Mouse (Mus musculus) MEL (cell line): ENCODE data around the gene Zfp654. TPM values are rescaled to one million over a fixed set of nuclear protein-coding genes. Genes with fewer than 3 reads are reported as not detected.
A peak's percentile ranks its signal among the peaks of the same experiment; 100 is the strongest.

ENCODE experiments used
- DNase-seq: peaks from one replicate; pipeline ENCODE4 v3.0.0; 2011; ENCODE audit warnings: low read depth, low spot score
- H3K27ac ChIP-seq: 2 replicates; pipeline ENCODE4 v1.5.1; 2012; ENCODE audit warnings: low read depth, mild to moderate bottlenecking, control low read depth, low read length, moderate library complexity; ENCODE audit not compliant: control insufficient read depth
- H3K27me3 ChIP-seq, 2 experiments: fragments of 150-350 bp in 1 of 2; sonication (generic) in 1 of 2; 2 replicates each; pipeline ENCODE4 v1.6.1; 2012; ENCODE audit warnings: low read length in 2 of 2, mild to moderate bottlenecking in 2 of 2, improper control_type of control experiment in 1 of 2, moderate library complexity in 1 of 2; ENCODE audit not compliant: insufficient read depth in 2 of 2, control insufficient read depth in 1 of 2
- H3K36me3 ChIP-seq, 2 experiments: 2 replicates each; pipeline ENCODE4 v1.6.1; 2012 to 2014; ENCODE audit warnings: low read length in 2 of 2, improper control_type of control experiment in 1 of 2, inconsistent platforms in 1 of 2, mild to moderate bottlenecking in 1 of 2; ENCODE audit not compliant: insufficient read depth in 2 of 2, control insufficient read depth in 1 of 2
- H3K4me1 ChIP-seq, 2 experiments: fragments of 150-350 bp in 1 of 2; sonication (generic) in 1 of 2; 2 replicates each; pipeline ENCODE4 v1.6.1; 2012; ENCODE audit warnings: low read length in 2 of 2, improper control_type of control experiment in 1 of 2, mild to moderate bottlenecking in 1 of 2; ENCODE audit not compliant: insufficient read depth in 2 of 2, control insufficient read depth in 1 of 2
- H3K4me3 ChIP-seq, 2 experiments: fragments of 150-350 bp in 1 of 2; sonication (generic) in 1 of 2; 2 replicates each; pipeline ENCODE4 v1.5.1; 2012; ENCODE audit warnings: low read depth in 2 of 2, low read length in 2 of 2, mild to moderate bottlenecking in 2 of 2, moderate library complexity in 2 of 2, control low read depth in 1 of 2, improper control_type of control experiment in 1 of 2; ENCODE audit not compliant: control insufficient read depth in 1 of 2, insufficient read depth in 1 of 2
- H3K79me2 ChIP-seq: 2 replicates; pipeline ENCODE4 v1.6.1; 2012; ENCODE audit warnings: mild to moderate bottlenecking, low read length, moderate library complexity; ENCODE audit not compliant: control insufficient read depth, poor library complexity, insufficient read depth
- H3K9ac ChIP-seq: 2 replicates; pipeline ENCODE4 v1.6.1; 2012; ENCODE audit warnings: low read depth, mild to moderate bottlenecking, control low read depth, low read length, moderate library complexity; ENCODE audit not compliant: control insufficient read depth, poor library complexity, severe bottlenecking
- H3K9me3 ChIP-seq: fragments of 150-350 bp; sonication (generic); replicated peaks from 2 replicates; pipeline ENCODE4 v1.6.1; 2012; ENCODE audit warnings: mild to moderate bottlenecking, low read length, improper control_type of control experiment, moderate library complexity; ENCODE audit not compliant: insufficient read depth
- BHLHE40 ChIP-seq: IDR thresholded peaks from 2 replicates; pipeline ENCODE4 v1.6.1; 2012; ENCODE audit warnings: low read depth, mild to moderate bottlenecking, inconsistent platforms, low read length, improper control_type of control experiment, borderline replicate concordance
- CHD2 ChIP-seq: IDR thresholded peaks from 2 replicates; pipeline ENCODE4 v1.6.1; 2011; ENCODE audit warnings: low read length, improper control_type of control experiment
- CTCF ChIP-seq, 3 experiments: IDR thresholded peaks in 2 of 3; conservative IDR thresholded peaks in 1 of 3; 2 replicates each; pipeline ENCODE4 v1.5.1; 2011 to 2012; ENCODE audit warnings: low read length in 3 of 3, low read depth in 2 of 3, mild to moderate bottlenecking in 2 of 3, improper control_type of control experiment in 1 of 3, inconsistent platforms in 1 of 3, mixed read lengths in 1 of 3, moderate library complexity in 1 of 3; ENCODE audit not compliant: control insufficient read depth in 1 of 3, insufficient read depth in 1 of 3, poor library complexity in 1 of 3, severe bottlenecking in 1 of 3
- EP300 ChIP-seq, 2 experiments: IDR thresholded peaks; 2 replicates each; pipeline ENCODE4 v1.6.1; 2011; ENCODE audit warnings: improper control_type of control experiment in 2 of 2, low read length in 2 of 2, low read depth in 1 of 2, mild to moderate bottlenecking in 1 of 2
- ETS1 ChIP-seq: IDR thresholded peaks from 2 replicates; pipeline ENCODE4 v1.6.1; 2012; ENCODE audit warnings: low read depth, mild to moderate bottlenecking, inconsistent platforms, low read length, improper control_type of control experiment, moderate library complexity
- GATA1 ChIP-seq: IDR thresholded peaks from 2 replicates; pipeline ENCODE4 v1.6.1; 2011; ENCODE audit warnings: low read depth, low read length, improper control_type of control experiment
- JUND ChIP-seq: IDR thresholded peaks from 2 replicates; pipeline ENCODE4 v1.6.1; 2011; ENCODE audit warnings: low read depth, mild to moderate bottlenecking, improper control_type of control experiment, low read length
- KAT2A ChIP-seq: conservative IDR thresholded peaks from 2 replicates; pipeline ENCODE4 v1.6.1; 2012; ENCODE audit warnings: low read depth, low read length, improper control_type of control experiment, inconsistent platforms
- MAFK ChIP-seq: IDR thresholded peaks from 2 replicates; pipeline ENCODE4 v1.6.1; 2011; ENCODE audit warnings: low read depth, mild to moderate bottlenecking, low read length, improper control_type of control experiment, borderline replicate concordance
- MAX ChIP-seq: IDR thresholded peaks from 2 replicates; pipeline ENCODE4 v1.6.1; 2011; ENCODE audit warnings: low read length, improper control_type of control experiment
- MAZ ChIP-seq: IDR thresholded peaks from 2 replicates; pipeline ENCODE4 v1.6.1; 2012; ENCODE audit warnings: low read depth, mild to moderate bottlenecking, inconsistent platforms, low read length, improper control_type of control experiment
- MEF2A ChIP-seq: IDR thresholded peaks from 2 replicates; pipeline ENCODE4 v1.6.1; 2014; ENCODE audit warnings: low read depth, mild to moderate bottlenecking, inconsistent platforms, low read length, improper control_type of control experiment; ENCODE audit not compliant: poor library complexity, insufficient replicate concordance, severe bottlenecking; ENCODE audit errors: extremely low read depth
- MXI1 ChIP-seq: IDR thresholded peaks from 2 replicates; pipeline ENCODE4 v1.6.1; 2011; ENCODE audit warnings: mild to moderate bottlenecking, low read depth, low read length, improper control_type of control experiment
- MYC ChIP-seq: IDR thresholded peaks from 2 replicates; pipeline ENCODE4 v1.6.1; 2011; ENCODE audit warnings: low read depth, mild to moderate bottlenecking, low read length, improper control_type of control experiment, moderate library complexity
- NELFE ChIP-seq: IDR thresholded peaks from 2 replicates; pipeline ENCODE4 v1.6.1; 2011; ENCODE audit warnings: low read depth, low read length, improper control_type of control experiment
- RCOR1 ChIP-seq: IDR thresholded peaks from 2 replicates; pipeline ENCODE4 v1.6.1; 2012; ENCODE audit warnings: low read depth, mild to moderate bottlenecking, inconsistent platforms, low read length, improper control_type of control experiment
- SIN3A ChIP-seq: IDR thresholded peaks from 2 replicates; pipeline ENCODE4 v1.6.1; 2012; ENCODE audit warnings: low read length, improper control_type of control experiment, inconsistent platforms
- SMC3 ChIP-seq: IDR thresholded peaks from 2 replicates; pipeline ENCODE4 v1.6.1; 2011; ENCODE audit warnings: low read depth, low read length, improper control_type of control experiment
- TCF12 ChIP-seq: IDR thresholded peaks from 2 replicates; pipeline ENCODE4 v1.6.1; 2014; ENCODE audit warnings: low read depth, mild to moderate bottlenecking, inconsistent platforms, low read length, improper control_type of control experiment, moderate library complexity
- USF1 ChIP-seq: IDR thresholded peaks from 2 replicates; pipeline ENCODE4 v1.6.1; 2014; ENCODE audit warnings: low read depth, mild to moderate bottlenecking, inconsistent platforms, low read length, improper control_type of control experiment, moderate library complexity
- ZC3H11A ChIP-seq: IDR thresholded peaks from 2 replicates; pipeline ENCODE4 v1.6.1; 2012; ENCODE audit warnings: low read depth, mild to moderate bottlenecking, inconsistent platforms, low read length, improper control_type of control experiment
- ZKSCAN1 ChIP-seq: IDR thresholded peaks from 2 replicates; pipeline ENCODE4 v1.6.1; 2012; ENCODE audit warnings: low read depth, mild to moderate bottlenecking, inconsistent platforms, low read length, improper control_type of control experiment, moderate library complexity
- ZMIZ1 ChIP-seq: IDR thresholded peaks from 2 replicates; pipeline ENCODE4 v1.6.1; 2012; ENCODE audit warnings: low read depth, mild to moderate bottlenecking, inconsistent platforms, low read length, improper control_type of control experiment, moderate library complexity
- ZNF384 ChIP-seq: IDR thresholded peaks from 2 replicates; pipeline ENCODE4 v1.6.1; 2012; ENCODE audit warnings: low read depth, mild to moderate bottlenecking, inconsistent platforms, low read length, improper control_type of control experiment
- polyA plus RNA-seq, 2 experiments: library from polyadenylated mRNA; stranded (reverse) in 1 of 2; unstranded in 1 of 2; fragments of >175 nt in 1 of 2; fragments of >200 nt in 1 of 2; gene quantifications; 2 replicates each; pipeline versions ENCODE4 v1.2.1 to v1.2.4; 2012; ENCODE audit warnings: low replicate concordance in 2 of 2, low read depth in 1 of 2; ENCODE audit not compliant: insufficient read length in 2 of 2, insufficient read depth in 1 of 2, missing spikeins in 1 of 2
- total RNA-seq: library from RNA; depleted of rRNA; stranded (reverse); fragments of 300-350 nt; gene quantifications from 2 replicates; pipeline ENCODE4 v1.2.3, GENCODE M21; 2012

The Zfp654 gene
- total and polyA plus RNA-seq, 3 experiments: 5.0 to 61.6 (median 6.9) TPM

DNA sequence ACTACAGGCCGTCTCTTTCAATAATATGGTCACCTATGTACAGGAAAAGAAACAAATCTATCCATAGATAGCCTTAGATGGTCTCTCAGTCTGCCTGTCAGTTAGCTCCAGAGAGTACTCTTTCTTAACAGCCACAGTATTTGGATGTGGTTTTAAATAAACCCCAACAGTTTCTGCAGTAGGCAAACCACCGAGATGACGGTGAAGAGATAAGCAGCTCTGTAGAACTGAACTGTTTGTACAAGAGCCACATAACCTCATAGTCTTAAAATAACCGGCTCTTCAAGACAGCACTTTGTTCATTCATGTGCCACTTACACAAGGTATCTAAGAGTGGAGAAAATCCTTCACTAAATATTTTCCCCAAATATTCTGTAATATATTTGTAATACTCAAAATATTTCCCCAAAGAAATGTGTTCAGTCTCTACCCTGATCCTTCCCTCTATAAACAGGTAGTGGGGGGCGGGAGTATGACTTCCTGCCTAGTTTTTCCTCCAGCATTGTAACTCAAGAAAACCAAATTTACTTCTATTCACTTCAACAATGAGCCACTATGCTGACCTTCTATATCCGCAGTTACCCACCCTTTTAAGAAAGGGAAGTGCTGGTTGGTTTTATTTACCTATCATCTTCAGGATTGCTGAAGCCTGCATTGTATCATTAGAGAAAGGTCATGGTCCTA is 92.7 kb downstream of the Zfp654 start (continued):
- TF ChIP-seq ETS1 (peak; percentile 97), BHLHE40 (no peak), MAX (peak; percentile 47; the same call in 1 of the 2 replicates)
- TF ChIP-seq, all 39 proteins: peak for 17

DNA sequence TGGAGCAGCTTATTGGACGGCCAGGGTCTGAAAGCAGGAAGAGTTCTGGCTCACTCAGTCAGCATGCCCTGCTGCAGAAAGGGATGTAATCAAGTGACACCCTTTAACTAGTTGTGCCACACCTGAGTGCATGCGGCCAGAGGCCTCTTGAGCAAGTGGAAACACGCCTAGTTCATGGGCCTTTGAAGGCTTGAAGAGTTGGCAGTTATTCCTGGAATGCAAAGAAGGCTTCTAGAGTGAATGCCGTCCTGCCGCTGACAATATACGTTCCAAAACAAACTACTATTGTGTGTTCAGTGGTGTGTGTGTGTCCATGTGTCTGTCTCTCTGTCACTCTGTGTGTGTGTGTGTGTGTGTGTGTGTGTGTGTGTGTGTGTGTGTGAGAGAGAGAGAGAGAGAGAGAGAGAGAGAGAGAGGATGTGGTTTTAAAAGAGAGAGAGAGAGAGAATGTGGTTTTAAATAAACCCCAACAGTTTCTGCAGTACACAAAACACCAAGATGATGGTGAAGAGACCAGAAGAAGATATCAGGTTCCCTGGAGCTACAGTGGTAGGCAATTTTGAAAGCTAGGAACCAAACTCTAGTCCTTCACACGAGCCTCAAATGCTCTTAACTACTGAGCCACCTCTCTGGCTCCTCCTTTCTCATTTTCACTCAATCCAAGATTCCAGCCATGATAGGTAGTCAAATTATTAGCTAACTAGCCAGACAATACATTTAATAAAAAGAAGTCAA is 93.6 kb downstream of the Zfp654 start:
- H3K9ac ChIP-seq: peak overlapping the region; percentile 65
- no peaks in the 10 kb centered on the region for H3K9me3 ChIP-seq
- H3K4me3 ChIP-seq: peak overlapping the region; percentile 40 to 49
- peaks cover 9 to 11% of the 10 kb centered on the region in 2 experiments for H3K4me1 ChIP-seq
- no peaks in the 10 kb centered on the region for H3K79me2 ChIP-seq
- no peaks in the 10 kb centered on the region for H3K27me3 ChIP-seq
- no peak for DNase-seq
- H3K27ac ChIP-seq: peak overlapping the region; percentile 96
- H3K36me3 ChIP-seq: peaks cover 0 to 24% of the 10 kb centered on the region in 2 experiments; a peak in 2 of 4 replicates
- TF ChIP-seq MAZ: no peak
- TF ChIP-seq EP300 (IDR thresholded peaks at IDR 0.05; ENCODE audit: low read depth in 1 of 2, low read length in 2 of 2): peak; percentile 7 to 37; a peak in 2 of 4 replicates
- TF ChIP-seq ZNF384: no peak
- TF ChIP-seq ZMIZ1: no peak
- TF ChIP-seq MAFK: no peak
- no peak for TF ChIP-seq ZKSCAN1
- no peak for TF ChIP-seq KAT2A
- TF ChIP-seq USF1: no peak
- TF ChIP-seq GATA1: no peak
- TF ChIP-seq NELFE: no peak
- no peak for TF ChIP-seq SMC3
- no peak for TF ChIP-seq MYC
- no peak for TF ChIP-seq SIN3A
- no peak for TF ChIP-seq TCF12
- no peak for TF ChIP-seq ZC3H11A
- no peak for TF ChIP-seq RCOR1
- TF ChIP-seq CHD2: no peak
- peak; percentile 12; the same call in 1 of the 2 replicates for TF ChIP-seq MEF2A
- TF ChIP-seq JUND: no peak
- TF ChIP-seq CTCF (IDR thresholded peaks at IDR 0.05 in 2 of 3, conservative IDR thresholded peaks at IDR 0.05 in 1 of 3; ENCODE audit: control insufficient read depth in 1 of 3, insufficient read depth in 1 of 3, low read depth in 2 of 3, low read length in 3 of 3, poor library complexity in 1 of 3, severe bottlenecking in 1 of 3): no peak
- 0 out of 2 replicates have a peak, but pooled peaks have one; percentile 15 for TF ChIP-seq MXI1
